Mouse (Mus musculus) hindbrain, embryonic 14.5 days (tissue): ENCODE measurements at regions not wholly inside any gene's neighbourhood (a gene's known extent, or its start where the extent isn't known, plus 50 kb on each side); places are given as distances from the start of the nearest gene placed in this dataset.
A peak's percentile ranks its signal among the peaks of the same experiment; 100 is the strongest.

ENCODE experiments used
- ATAC-seq: fragments of 200-750 bp; cut with Nextera tagmentation; 2 replicates; pipeline ENCODE4 v1.8.0; 2017; ENCODE audit warnings: moderate number of reproducible peaks, mild to moderate bottlenecking, moderate TSS enrichment, moderate library complexity; ENCODE audit not compliant: low FRiP score
- DNase-seq: peaks from one replicate; pipeline ENCODE4 v3.0.0-alpha.2; 2015; ENCODE audit warnings: low spot score
- H3K27ac ChIP-seq: fragments of 300-500 bp; sonication (generic); 2 replicates; pipeline ENCODE4 v1.5.1; 2014; ENCODE audit warnings: mild to moderate bottlenecking, moderate library complexity
- H3K27me3 ChIP-seq: fragments of 300-500 bp; sonication (generic); 2 replicates; pipeline ENCODE4 v1.6.1; 2014; ENCODE audit warnings: mild to moderate bottlenecking, low read length, mixed read lengths; ENCODE audit not compliant: control insufficient read depth, insufficient read depth
- H3K36me3 ChIP-seq: fragments of 300-500 bp; sonication (generic); replicated peaks from 2 replicates; pipeline ENCODE4 v1.6.1; 2014; ENCODE audit not compliant: control insufficient read depth, insufficient read depth
- H3K4me1 ChIP-seq: fragments of 300-500 bp; sonication (generic); replicated peaks from 2 replicates; pipeline ENCODE4 v1.6.1; 2014; ENCODE audit warnings: antibody characterized with exemption, low read length, mixed read lengths; ENCODE audit not compliant: control insufficient read depth, insufficient read depth
- H3K4me2 ChIP-seq: fragments of 300-500 bp; sonication (generic); replicated peaks from 2 replicates; pipeline ENCODE4 v1.6.1; 2014; ENCODE audit warnings: mild to moderate bottlenecking, moderate library complexity
- H3K4me3 ChIP-seq: fragments of 300-500 bp; sonication (generic); replicated peaks from 2 replicates; pipeline ENCODE4 v1.5.1; 2014; ENCODE audit warnings: mild to moderate bottlenecking, low read length
- H3K9ac ChIP-seq: fragments of 300-500 bp; sonication (generic); 2 replicates; pipeline ENCODE4 v1.6.1; 2014
- H3K9me3 ChIP-seq: fragments of 300-500 bp; sonication (generic); 2 replicates; pipeline ENCODE4 v1.6.1; 2016; ENCODE audit warnings: low read length; ENCODE audit not compliant: control insufficient read depth
- WGBS: fragments of 180-500 bp; shearing (Covaris S2); extraction: QIAGEN DNeasy Blood & Tissue Kit; methylation state at CpG from one replicate; pipeline ENCODE4 v1.1.7; 2014; 5-methylcytosine and 5-hydroxymethylcytosine counted together

DNA sequence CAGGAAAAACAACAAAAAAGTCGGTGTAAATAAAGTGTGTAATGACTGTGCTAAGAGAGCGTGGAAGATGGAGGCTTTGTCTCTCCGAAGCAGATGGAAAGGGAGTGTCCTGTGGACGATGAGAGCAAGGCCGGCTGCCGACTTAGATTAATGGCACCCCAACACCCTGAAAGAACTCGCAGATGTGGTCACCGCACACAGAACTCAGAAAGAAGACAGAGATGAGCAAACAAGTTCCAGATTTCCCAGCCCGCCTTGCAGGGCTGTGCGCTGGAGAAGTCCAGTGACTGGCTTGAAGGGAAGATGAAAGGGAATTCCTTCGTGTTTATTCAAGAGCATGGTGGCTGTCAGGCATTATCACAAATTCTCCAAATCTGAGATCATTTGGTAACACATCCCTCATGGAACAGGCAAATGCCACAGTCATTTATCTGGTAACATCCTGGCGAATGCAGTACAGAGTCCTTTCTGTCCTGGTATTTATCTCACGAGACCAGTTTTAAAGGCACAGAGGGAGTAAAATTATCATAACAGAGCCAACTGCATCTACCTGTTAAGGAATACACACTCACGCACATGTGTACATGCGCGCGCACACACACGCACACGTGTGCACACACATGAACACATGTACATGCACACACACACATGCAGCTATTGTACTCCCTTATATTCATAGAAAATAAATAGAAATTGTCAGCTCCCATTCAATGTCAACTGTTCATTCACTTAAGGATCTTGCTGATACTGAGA is 64.0 kb upstream of the Tgif1 start:
- Histone ChIP-seq H3K4me1 (0 out of 2 replicates have a peak, but pooled peaks cover 5% of the 10 kb centered on the region), H3K9ac (no peak overlapping the region)

DNA sequence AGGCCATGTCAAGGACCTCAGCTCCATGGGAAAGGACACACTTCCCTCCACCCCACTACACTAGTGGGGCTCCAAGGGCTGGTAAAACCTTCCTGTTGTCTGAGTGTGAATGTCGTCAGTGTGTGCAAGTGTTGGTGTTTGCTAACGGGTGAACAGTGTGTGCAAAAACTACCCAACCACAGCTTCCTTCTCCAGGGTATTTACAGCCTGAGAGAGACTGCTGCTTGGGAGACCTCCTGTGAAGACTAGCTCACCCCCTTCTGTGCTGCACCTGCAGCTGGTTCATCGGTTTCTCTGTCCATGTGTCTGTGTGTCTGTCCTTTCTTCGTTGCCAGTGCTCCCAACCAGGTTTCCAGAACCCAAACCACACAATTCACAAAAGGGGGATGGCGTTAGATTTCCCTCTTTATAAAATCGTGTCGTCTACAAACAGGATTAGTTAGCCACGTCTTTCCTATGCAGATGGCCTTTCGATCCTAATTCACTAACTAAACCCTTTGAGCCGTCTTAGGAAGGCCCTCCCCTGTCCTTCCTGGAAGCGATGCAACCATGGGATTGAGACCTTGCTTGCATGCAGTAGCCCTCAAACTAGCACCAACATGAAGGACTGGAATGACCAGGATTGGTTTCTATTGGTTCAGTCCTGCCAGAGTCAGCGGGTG is 62.9 kb upstream of the Tgif1 start:
- Histone ChIP-seq H3K4me2 (no peak overlapping the region), H3K9me3 (no peaks in the 10 kb centered on the region), H3K36me3 (no peaks in the 10 kb centered on the region), H3K27me3 (no peaks in the 10 kb centered on the region), H3K4me3 (no peak overlapping the region), H3K9ac (no peak overlapping the region), H3K4me1 (0 out of 2 replicates have a peak, but pooled peaks cover 5% of the 10 kb centered on the region), H3K27ac (no peak overlapping the region)
- 57% methylated on average over 12 of the region's 12 CpGs for WGBS
- DNase-seq (no peak), ATAC-seq (no peak)

More for the DNA sequence above, 64.0 kb upstream of the Tgif1 start:
- no peak for ATAC-seq
- Histone ChIP-seq H3K4me2 (0 out of 2 replicates have a peak overlapping the region, but pooled peaks have one; percentile 8), H3K27ac (no peak overlapping the region), H3K27me3 (no peaks in the 10 kb centered on the region), H3K4me3 (no peak overlapping the region), H3K9me3 (no peaks in the 10 kb centered on the region), H3K36me3 (no peaks in the 10 kb centered on the region)
- WGBS: 58% methylated on average over 19 of the region's 19 CpGs
- DNase-seq: peak; percentile 28

DNA sequence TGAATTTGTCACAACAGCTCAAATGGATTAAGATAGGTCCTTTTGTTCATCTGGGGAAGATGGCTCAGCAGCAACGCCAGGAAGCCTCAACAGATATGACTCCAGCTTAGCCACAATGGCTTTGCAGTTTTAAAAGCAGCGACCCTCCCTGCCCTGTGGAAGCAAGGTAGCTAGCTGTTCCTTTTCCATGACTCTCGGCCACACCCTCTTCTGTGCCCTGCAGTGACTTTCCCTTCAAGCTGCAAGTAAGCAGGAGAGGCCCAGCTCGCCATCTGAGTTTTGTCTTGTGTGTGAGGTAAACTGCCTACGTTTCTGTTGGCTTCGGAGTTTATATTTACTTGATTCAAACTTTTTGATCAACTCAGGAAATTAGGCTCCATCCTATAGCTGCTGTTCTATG is 62.1 kb upstream of the Tgif1 start:
- H3K9me3 ChIP-seq: no peaks in the 10 kb centered on the region
- no peak overlapping the region for H3K27ac ChIP-seq
- 66% methylated on average over 6 of the region's 6 CpGs for WGBS
- no peaks in the 10 kb centered on the region for H3K36me3 ChIP-seq
- no peak overlapping the region for H3K4me3 ChIP-seq
- H3K4me1 ChIP-seq: 0 out of 2 replicates have a peak, but pooled peaks cover 5% of the 10 kb centered on the region
- H3K27me3 ChIP-seq: no peaks in the 10 kb centered on the region
- DNase-seq (no peak), ATAC-seq (no peak)
- no peak overlapping the region for H3K9ac ChIP-seq
- no peak overlapping the region for H3K4me2 ChIP-seq

DNA sequence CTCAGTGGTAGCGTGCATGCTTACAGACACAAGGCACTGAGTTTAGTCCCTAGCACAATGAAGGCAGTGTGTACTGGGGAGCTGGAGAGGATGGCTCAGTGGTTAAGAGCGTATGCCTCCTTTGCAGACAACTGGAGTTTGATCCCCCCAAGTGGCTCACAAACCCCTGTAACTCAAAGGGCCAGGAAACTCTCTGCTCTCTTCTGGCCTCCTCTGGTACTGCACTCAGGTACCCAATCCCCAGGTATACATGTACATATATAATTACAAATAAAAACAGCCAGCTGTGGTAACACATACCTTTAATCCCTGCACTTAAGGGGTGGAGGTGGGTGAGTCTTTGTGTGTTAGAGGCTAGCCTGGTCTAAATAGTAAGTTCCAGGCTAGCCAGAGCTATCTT is 56.9 kb upstream of the Tgif1 start:
- Histone ChIP-seq H3K4me3 (no peak overlapping the region), H3K27ac (no peak overlapping the region), H3K9ac (no peak overlapping the region), H3K36me3 (no peaks in the 10 kb centered on the region), H3K9me3 (no peaks in the 10 kb centered on the region), H3K27me3 (no peaks in the 10 kb centered on the region), H3K4me1 (no peaks in the 10 kb centered on the region), H3K4me2 (no peak overlapping the region)
- DNase-seq (no peak), ATAC-seq (no peak)
- 76% methylated on average over 2 of the region's 2 CpGs for WGBS

DNA sequence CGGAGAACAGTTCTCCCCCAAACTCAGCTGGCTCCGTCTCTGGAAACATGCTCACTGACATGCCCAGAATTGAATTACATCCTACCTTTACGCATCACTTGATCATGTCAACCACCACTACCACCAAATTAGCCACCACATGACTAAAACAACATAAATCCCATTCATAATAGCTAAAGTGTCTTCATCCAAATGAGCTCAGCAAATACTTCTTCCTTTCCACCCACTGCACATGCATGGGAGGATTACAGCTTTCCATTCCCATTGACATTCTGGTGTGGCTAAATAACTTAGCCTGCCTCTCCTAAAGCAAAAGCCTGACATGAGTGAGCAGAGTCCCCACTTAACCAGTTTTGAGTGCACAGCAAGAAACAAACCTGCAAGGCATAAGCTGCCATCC is 56.2 kb upstream of the Tgif1 start:
- no peak overlapping the region for H3K4me3 ChIP-seq
- no peak for ATAC-seq
- H3K36me3 ChIP-seq: no peaks in the 10 kb centered on the region
- H3K4me1 ChIP-seq: no peaks in the 10 kb centered on the region
- no peak overlapping the region for H3K27ac ChIP-seq
- DNase-seq: no peak
- no peak overlapping the region for H3K4me2 ChIP-seq
- 85% methylated on average over 3 of the region's 3 CpGs for WGBS
- H3K9ac ChIP-seq: no peak overlapping the region
- no peaks in the 10 kb centered on the region for H3K9me3 ChIP-seq
- no peaks in the 10 kb centered on the region for H3K27me3 ChIP-seq

DNA sequence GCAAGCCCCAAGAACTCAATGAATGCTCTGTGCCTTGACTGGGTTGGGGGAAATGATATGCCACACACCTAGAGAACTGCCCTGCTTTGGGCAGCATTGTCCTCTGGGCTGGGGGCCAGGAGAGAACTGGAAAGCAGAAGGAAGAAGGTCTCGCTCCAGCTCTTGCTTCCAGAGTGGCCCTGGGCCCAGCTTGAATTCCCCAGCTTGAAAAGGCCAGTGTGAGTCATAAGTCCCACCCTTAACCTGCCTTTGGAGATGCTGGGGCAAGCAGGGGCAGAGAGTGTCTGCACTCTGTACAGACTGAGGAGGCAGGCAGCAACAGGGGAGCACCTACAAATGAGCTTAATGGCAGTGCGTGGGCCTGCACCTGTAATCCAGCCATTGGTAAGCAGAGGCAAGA is 55.0 kb upstream of the Tgif1 start:
- no peak overlapping the region for H3K27ac ChIP-seq
- H3K9me3 ChIP-seq: no peaks in the 10 kb centered on the region
- H3K4me3 ChIP-seq: no peak overlapping the region
- DNase-seq (no peak), ATAC-seq (no peak)
- H3K27me3 ChIP-seq: no peaks in the 10 kb centered on the region
- H3K36me3 ChIP-seq: no peaks in the 10 kb centered on the region
- WGBS: 79% methylated on average over 2 of the region's 2 CpGs
- no peak overlapping the region for H3K4me2 ChIP-seq
- H3K9ac ChIP-seq: no peak overlapping the region
- H3K4me1 ChIP-seq: no peaks in the 10 kb centered on the region
